Mouse (Mus musculus) embryonic fibroblast, embryonic 13.5 days (primary cell): ENCODE results near the gene Gm49336.

Experiments used
- CTCF ChIP-seq: IDR thresholded peaks from 2 replicates; pipeline ENCODE4 v1.5.1; 2011; ENCODE audit warnings: mild to moderate bottlenecking, control low read depth, low read length, moderate library complexity, borderline replicate concordance; ENCODE audit not compliant: insufficient read depth
- POLR2A ChIP-seq: IDR thresholded peaks from 2 replicates; pipeline ENCODE4 v1.6.1; 2011; ENCODE audit warnings: low read depth, mild to moderate bottlenecking, control low read depth, low read length, moderate library complexity

- TF ChIP-seq POLR2A: peak; percentile 85
- TF ChIP-seq CTCF: peak; percentile 94
These were observed 13.9 kb upstream of the Gm49336 start, which contains the start of gene Mtmr6 for GRCm38 (mm10) chr14:60264990-60265876.
